Mouse (Mus musculus): ENCODE measurements around the gene Efcab14. TPM values are rescaled to one million over a fixed set of nuclear protein-coding genes. Genes with fewer than 3 reads are reported as not detected.

Gene Efcab14
- total and polyA plus RNA-seq, 3 experiments = 12.9 to 23.0 (median 13.5) TPM

- Histone ChIP-seq H3K4me2 (ENCODE audit: insufficient read depth, low read depth, poor library complexity, severe bottlenecking) (no peak overlapping the region), H3K4me1 (ENCODE audit: control insufficient read depth in 1 of 2, insufficient read depth in 2 of 2) (no peaks in the 10 kb centered on the region), H3K9me3 (replicated peaks; ENCODE audit: low read length) (no peaks in the 10 kb centered on the region), H3K27ac (ENCODE audit: insufficient read depth, low read depth) (no peak overlapping the region), H3K27me3 (replicated peaks) (no peaks in the 10 kb centered on the region), H3K4me3 (replicated peaks in 1 of 3; ENCODE audit: low read depth in 2 of 3, low read length in 2 of 3, poor library complexity in 1 of 3) (no peak overlapping the region), H3K79me2 (replicated peaks; ENCODE audit: control insufficient read depth, extremely low read depth, insufficient read depth, poor library complexity, severe bottlenecking) (no peaks in the 10 kb centered on the region), H3K36me3 (replicated peaks in 1 of 2; ENCODE audit: control insufficient read depth in 1 of 2, insufficient read depth in 1 of 2, low read length in 1 of 2) (peaks cover 52 to 82% of the 10 kb centered on the region in 2 experiments), H3K9ac (ENCODE audit: insufficient read depth, low read depth) (no peak overlapping the region)
- no peak for DNase-seq (ENCODE audit: extremely low read depth)
- dilution Hi-C loops (cut with MboI; ENCODE audit: extremely low pct_ligation_motif_present, extremely low pct_unique_long_range_greater_than_20kb, low sequenced_read_pairs) (no loop called here), in situ Hi-C loops (cut with MboI; ENCODE audit: low pct_ligation_motif_present, low pct_unique_long_range_greater_than_20kb, low sequenced_read_pairs) (no loop called here)
- TF ChIP-seq JUND (conservative IDR thresholded peaks at IDR 0.05; ENCODE audit: low read depth, low read length) (no peak), RCOR1 (conservative IDR thresholded peaks at IDR 0.05; ENCODE audit: low read depth, low read length) (no peak), MAX (IDR thresholded peaks at IDR 0.05; ENCODE audit: low read length) (no peak), CTCF (conservative IDR thresholded peaks at IDR 0.05 in 1 of 2, IDR thresholded peaks at IDR 0.05 in 1 of 2; ENCODE audit: low read depth in 2 of 2, low read length in 2 of 2) (no peak), HCFC1 (IDR thresholded peaks at IDR 0.05; ENCODE audit: low read depth, low read length) (no peak)
These were observed 30.3 kb downstream of the Efcab14 start for GRCm38 (mm10) chr4:115767647-115768467.

DNA sequence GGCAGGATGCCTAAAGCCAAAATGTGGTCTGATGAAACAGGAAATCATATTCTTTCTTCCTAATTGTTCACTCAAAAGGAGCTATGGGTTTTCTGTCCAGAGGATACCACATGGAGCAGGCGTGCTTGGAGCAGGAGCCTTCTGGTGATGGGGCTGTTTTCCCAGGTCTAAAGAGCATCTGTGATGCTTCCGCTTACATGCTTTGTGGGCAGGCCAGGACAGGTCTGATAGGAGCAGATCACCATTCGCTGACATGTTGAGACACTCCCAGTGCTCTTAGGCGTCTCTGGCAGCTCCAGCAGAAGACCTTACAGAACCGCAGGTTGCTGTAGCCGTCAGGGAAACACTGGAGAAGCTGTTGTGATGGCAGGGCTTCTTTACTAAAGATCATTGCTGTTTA lies 37.5 kb downstream of the Efcab14 start:
- Histone ChIP-seq H3K4me2 (ENCODE audit: insufficient read depth, low read depth, poor library complexity, severe bottlenecking) (no peak overlapping the region), H3K9me3 (replicated peaks; ENCODE audit: low read length) (no peaks in the 10 kb centered on the region), H3K4me3 (replicated peaks in 1 of 3; ENCODE audit: low read depth in 2 of 3, low read length in 2 of 3, poor library complexity in 1 of 3) (no peak overlapping the region), H3K27me3 (replicated peaks) (no peaks in the 10 kb centered on the region), H3K4me1 (ENCODE audit: control insufficient read depth in 1 of 2, insufficient read depth in 2 of 2) (peaks cover 3% of the 10 kb centered on the region in 2 experiments; a peak in 2 of 4 replicates), H3K36me3 (replicated peaks in 1 of 2; ENCODE audit: control insufficient read depth in 1 of 2, insufficient read depth in 1 of 2, low read length in 1 of 2) (peaks cover 40 to 70% of the 10 kb centered on the region in 2 experiments), H3K79me2 (replicated peaks; ENCODE audit: control insufficient read depth, extremely low read depth, insufficient read depth, poor library complexity, severe bottlenecking) (no peaks in the 10 kb centered on the region), H3K27ac (ENCODE audit: insufficient read depth, low read depth) (no peak overlapping the region), H3K9ac (ENCODE audit: insufficient read depth, low read depth) (no peak overlapping the region)
- in situ Hi-C loops (cut with MboI; ENCODE audit: low pct_ligation_motif_present, low pct_unique_long_range_greater_than_20kb, low sequenced_read_pairs) = no loop called here
- DNase-seq (ENCODE audit: extremely low read depth) = no peak
- dilution Hi-C loops (cut with MboI; ENCODE audit: extremely low pct_ligation_motif_present, extremely low pct_unique_long_range_greater_than_20kb, low sequenced_read_pairs) = no loop called here
- TF ChIP-seq ZNF384 (IDR thresholded peaks at IDR 0.05; ENCODE audit: low read depth, low read length) (no peak), EP300 (IDR thresholded peaks at IDR 0.05; ENCODE audit: low read length) (no peak), USF1 (IDR thresholded peaks at IDR 0.05; ENCODE audit: low read depth, low read length) (no peak), IRF4 (IDR thresholded peaks at IDR 0.05; ENCODE audit: low read depth, low read length) (no peak), MAX (IDR thresholded peaks at IDR 0.05; ENCODE audit: low read length) (no peak), MXI1 (IDR thresholded peaks at IDR 0.05; ENCODE audit: low read depth, low read length) (no peak), NELFE (IDR thresholded peaks at IDR 0.05; ENCODE audit: low read depth, low read length) (no peak), GABPA (IDR thresholded peaks at IDR 0.05; ENCODE audit: insufficient replicate concordance, low read depth, low read length) (no peak), SMC3 (IDR thresholded peaks at IDR 0.05; ENCODE audit: low read depth, low read length) (no peak), SIN3A (IDR thresholded peaks at IDR 0.05; ENCODE audit: low read length) (no peak), MAFK (IDR thresholded peaks at IDR 0.05; ENCODE audit: insufficient replicate concordance, low read length) (no peak), TCF12 (IDR thresholded peaks at IDR 0.05; ENCODE audit: low read depth, low read length) (no peak), CHD2 (IDR thresholded peaks at IDR 0.05; ENCODE audit: low read length) (no peak), E2F4 (IDR thresholded peaks at IDR 0.05; ENCODE audit: insufficient replicate concordance, low read depth, low read length) (no peak), KAT2A (IDR thresholded peaks at IDR 0.05; ENCODE audit: insufficient replicate concordance, low read length) (no peak)

Measured in CH12.LX (cell line).